Mouse (Mus musculus) urinary bladder, adult 18-20 months (tissue): Measurements from ENCODE around the gene Gadd45a.

Source experiments
- DNase-seq, 2 experiments: peaks; one replicate each; pipeline ENCODE4 v3.0.0; 2022; ENCODE audit warnings: low spot score in 2 of 2, mixed read lengths in 2 of 2

Gene Gadd45a

DNA sequence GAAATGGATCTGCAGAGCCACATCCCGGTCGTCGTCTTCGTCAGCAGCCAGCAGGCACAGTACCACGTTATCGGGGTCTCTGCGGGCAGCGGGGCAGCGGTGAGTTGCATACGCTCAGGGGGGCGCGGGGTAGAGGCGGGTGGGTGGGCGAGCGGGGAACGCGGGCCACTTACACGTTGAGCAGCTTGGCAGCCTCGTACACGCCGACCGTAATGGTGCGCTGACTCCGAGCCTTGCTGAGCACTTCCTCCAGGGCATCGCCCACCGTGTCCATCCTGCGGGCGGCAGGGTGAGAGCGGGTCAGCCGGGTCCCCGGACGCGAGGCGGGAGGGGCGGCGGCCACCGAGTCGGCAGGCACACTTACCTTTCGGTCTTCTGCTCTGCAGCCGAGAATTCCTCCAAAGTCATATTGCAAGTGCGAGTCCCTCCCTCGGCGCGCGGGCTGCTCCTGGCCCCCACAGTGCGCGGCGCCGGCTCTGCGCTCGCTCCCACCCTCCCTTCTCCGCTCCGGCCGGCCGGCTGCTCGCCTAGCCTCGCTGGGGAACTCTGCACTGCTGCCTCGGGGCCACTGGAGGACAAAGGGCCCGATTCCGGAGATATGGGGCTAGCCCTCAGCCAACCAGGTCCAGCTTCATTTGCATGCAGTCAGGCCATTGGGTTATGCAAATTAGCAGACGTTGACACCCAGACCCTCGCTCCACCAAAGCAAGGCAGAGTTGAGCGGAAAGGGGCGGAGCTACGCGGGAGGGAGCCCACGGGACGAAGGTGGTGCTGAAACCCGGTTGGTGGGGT is at the start of gene Gadd45a:
Gene Gadd45a (minus strand): TSS at position 621 of the 792 bp plus-strand sequence.
- DNase-seq: peak; percentile 89 to 96

GRCm38 (mm10) chr6:67085850-67086437 is 48.7 kb upstream of the Gadd45a start:
- DNase-seq: no peak

DNA sequence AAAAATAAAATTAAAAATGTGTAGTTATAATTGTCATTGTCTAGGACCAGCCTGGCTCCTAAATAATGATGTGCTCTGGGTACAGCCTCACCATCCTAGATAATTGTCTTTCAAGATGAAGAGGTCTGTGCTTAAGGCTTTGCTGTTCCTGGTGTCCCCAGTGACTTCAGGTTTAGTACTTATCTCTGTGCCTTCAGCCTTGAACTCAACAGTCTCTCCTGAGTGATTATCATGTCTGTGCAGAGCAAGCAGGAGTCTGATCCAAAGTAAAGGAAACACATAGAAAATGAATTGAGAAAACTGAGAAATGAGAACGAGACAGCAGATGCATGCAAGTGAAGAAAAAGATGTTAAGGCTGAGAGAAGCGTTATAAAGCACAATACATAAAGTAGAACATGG is 47.2 kb upstream of the Gadd45a start:
- DNase-seq: no peak

GRCm38 (mm10) chr6:67081141-67081540 is 43.9 kb upstream of the Gadd45a start:
- DNase-seq: no peak

DNA sequence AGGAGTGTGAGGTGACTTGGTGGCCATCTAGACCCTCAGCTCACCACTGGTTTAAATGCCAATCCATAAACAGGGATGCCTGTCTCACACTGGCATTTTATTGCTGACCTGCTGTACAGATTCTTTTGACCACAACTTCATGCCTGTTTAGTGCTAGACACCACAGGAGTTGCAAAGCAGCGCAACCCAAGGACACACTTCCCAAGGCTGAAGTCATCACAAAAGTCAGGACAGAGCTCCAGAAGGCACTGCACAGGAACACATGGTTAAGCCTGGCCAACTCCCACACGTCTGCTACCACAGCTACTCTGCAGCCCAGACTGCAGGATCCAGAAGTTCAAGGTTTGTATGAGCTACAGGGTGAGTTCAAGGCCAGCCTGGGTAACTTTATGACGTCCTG is 40.8 kb upstream of the Gadd45a start:
- no peak for DNase-seq

DNA sequence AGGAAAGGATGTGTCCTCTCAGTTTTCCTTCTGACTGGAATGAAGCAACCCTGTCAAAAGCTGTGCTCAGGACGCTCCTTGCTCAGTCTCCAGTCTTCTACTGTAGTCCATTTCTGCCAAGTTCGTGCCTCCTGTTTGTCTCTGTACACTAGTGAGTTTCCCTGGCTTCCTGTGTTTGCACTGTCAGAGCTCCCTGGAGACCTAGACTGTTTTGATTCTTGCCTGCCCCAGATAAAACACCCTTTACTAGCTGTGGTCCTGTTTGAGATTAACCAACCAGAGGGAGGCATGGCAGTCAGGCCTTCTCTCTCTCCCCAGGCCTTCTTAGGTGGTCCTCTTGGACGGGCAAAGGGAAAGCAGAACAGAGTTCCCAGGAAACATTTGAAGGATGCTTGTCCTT is 40.2 kb upstream of the Gadd45a start:
- DNase-seq: no peak

GRCm38 (mm10) chr6:67076348-67076747 is 39.1 kb upstream of the Gadd45a start:
- no peak for DNase-seq

- no peak for DNase-seq
Observed at GRCm38 (mm10) chr6:67074868-67075267, 37.6 kb upstream of the Gadd45a start.

DNA sequence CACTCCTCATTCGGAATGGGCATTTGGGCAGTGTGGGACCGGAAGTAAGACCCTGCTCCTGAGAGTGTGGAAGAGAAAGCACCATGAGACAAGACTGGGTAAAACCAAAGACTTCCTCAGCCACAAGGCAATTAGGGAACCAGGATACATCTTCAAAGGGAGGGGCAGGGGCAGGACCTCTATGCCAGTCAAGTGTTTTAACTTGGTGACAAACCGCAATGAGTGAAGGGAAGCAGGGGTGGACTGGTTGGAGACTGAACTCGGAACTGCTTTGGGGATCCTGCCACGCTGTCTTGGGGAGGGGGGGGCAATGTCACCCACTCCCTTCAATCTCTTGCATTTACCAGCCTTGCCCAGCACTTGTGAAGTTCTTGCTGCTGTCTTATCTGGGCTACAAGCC is 36.7 kb upstream of the Gadd45a start:
- no peak for DNase-seq

DNA sequence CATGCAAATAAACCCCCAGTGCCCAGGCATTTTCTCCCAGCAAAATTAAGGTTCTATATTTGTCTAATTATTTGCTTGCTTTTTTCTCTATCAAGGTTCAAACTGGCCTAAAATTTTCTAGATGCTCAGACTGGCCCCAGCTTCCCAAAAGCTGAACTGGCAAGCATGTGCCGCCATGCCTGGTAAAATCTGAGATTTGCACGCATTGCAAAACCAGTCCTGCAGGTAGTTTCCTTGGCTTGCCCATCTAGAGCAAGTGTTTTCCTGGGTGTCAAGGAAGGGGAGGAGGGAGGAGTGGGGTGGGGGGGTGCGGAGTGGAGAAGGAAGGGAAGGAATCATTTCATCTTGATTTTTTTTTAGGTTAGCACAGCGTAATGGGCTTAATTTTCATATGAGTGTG is 36.2 kb upstream of the Gadd45a start:
- peak in 1 of 2 experiments; percentile 58 for DNase-seq

GRCm38 (mm10) chr6:67071615-67072014 is 34.4 kb upstream of the Gadd45a start:
- peak in 1 of 2 experiments; percentile 36 for DNase-seq

- DNase-seq: peak in 1 of 2 experiments; percentile 58
Observed at GRCm38 (mm10) chr6:67069800-67070315, 32.6 kb upstream of the Gadd45a start.

DNA sequence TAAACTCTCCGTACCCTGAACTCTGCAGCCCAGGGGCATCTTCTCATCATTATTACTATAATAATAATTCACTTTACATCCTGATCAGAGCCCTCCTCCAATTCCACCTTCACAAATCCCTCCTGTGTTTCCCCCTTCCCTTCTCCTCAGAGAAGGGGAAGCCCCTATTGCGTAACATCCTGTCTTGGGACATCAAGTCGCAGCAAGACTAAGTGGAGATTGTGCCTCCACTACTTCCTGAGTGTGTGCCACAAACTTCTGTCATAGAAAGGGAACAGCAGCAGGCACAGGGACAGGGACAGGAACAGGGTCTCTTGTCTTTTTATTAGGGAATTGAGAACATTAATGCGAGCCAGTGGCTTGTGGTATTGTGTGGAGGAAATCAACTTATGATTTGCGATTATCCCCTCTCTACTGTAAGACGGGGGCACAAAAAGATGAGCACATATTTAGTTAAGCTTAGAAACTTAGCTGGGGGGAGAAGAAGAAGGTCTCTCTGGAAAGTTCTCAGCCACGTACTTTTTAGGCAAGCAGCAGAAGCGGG is 32.0 kb upstream of the Gadd45a start:
- no peak for DNase-seq

DNA sequence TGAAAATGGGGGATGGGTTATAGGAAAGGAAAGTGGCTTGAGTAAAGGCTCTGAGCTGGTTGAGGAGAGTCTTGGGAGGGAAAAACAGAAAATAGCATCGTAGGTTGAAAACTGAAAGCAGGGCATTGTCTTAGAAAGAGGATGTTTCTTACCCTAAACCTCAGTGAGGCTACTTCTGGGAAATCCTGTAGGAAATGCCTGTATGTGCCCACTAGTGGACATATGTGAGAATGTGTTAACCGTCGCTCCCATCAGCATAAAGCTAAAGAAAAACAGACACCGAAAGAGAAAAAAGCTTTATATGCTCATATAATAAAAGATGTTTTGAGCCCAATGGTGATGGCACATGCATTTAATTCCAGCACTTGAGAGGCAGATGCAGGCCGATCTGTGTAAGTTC is 22.8 kb upstream of the Gadd45a start:
- DNase-seq: no peak

GRCm38 (mm10) chr6:67057991-67058696 is 20.9 kb upstream of the Gadd45a start:
- DNase-seq: no peak

GRCm38 (mm10) chr6:67057574-67057973 is 20.3 kb upstream of the Gadd45a start:
- no peak for DNase-seq

DNA sequence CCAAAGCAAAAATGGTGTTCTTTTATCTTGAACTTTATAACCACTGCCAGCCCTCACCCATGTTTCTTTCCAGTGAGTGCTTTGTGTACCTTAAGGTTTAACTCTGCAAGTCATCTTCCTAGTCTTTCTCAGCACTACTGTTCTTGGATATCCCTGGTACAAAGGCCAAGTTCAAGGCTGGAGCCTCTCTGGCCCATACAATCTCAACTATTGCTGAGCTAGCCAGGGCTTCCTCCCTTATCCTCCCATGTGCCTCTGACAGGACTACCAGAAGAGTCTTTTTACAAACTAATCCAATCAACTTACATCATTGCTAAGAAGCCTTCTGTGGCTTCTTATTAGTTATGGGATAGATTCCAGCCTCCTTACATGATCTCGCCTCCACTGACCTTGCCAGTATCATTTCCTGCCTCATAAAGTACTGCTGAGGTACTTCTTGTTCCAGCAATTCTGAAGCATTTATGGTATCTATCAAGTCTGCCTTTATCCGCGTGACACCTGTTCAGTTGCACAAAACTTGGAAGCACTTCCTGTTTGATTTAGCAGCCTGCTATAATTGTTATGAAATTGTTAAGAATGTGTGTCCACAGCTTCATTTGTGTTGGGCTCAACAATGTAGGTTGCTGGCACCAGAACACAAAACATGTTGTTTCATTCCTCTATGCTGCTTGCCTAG is 19.8 kb upstream of the Gadd45a start:
- no peak for DNase-seq

DNA sequence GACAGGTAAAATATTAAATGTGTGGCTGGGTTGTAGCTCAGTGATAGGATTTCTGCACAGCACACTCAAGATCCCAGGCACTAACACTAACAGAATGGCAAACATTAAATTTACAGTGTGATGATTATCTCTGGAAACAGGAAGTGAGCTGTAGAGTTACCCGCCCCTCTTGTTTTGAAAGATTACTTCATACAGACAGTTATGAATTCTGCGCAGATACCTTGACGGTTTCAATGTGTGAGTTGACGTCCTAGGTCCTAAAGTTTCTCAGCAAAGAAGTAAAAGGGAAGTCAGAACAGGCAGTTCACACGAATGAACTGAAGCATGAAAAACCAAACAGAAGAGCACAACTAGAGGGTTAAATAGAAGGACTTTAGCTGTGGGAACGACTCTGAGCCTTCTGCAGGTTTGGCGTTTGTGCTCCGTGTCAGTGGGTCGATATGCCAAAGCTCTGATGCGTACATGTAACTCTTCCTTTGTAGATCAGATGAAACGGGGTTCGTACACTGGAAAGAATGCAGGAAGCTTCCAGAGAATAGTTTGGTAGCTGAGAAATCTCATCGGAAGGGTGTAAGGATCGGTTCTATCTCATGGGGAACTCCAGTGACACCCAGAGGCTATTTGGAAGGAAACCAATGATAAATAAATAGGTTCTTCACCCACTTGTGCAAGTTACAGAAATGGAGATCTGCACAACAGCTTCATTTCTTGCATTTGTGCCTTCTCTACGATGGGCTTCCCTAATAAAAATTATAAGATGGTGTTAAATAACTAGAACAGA is 19.0 kb upstream of the Gadd45a start:
- no peak for DNase-seq

DNA sequence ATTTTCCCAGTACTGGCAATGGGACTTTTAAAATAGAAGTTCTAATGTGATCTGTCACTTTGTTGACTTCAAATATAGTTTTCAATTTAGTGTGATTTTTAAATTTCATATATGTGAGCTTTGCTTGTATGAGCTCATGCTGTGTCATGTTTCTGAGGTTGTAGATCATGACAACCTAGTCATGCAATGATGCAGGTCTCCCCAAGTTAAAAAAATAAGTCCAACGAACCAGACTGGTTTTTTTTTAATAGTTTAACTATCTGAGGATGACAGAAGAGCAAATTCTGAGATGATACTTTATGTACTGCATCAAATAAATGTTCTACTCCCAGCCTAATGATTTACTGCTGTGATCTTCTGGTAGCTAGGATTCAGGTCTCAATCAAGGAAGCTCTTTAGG is 12.8 kb upstream of the Gadd45a start:
- DNase-seq: no peak

DNA sequence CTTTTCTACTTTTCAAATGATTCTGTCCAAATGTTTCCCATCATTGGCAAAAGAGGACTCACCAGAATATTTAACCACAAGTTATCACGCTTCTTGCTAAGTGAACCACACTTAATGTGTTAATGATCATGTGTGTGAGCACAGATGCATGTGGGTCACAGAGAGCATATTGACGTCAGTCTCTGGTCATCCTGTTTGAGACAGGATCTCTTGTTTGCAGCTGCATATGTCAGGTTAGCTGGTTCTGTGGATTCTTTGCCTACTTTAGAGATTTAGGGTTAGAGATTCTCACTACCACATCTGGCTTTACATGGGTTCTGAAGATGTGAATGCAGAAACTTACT is 12.4 kb upstream of the Gadd45a start:
- DNase-seq: no peak
